Mouse (Mus musculus): ENCODE measurements around the gene Zc3h10. TPM values are rescaled to one million over a fixed set of nuclear protein-coding genes. Genes with fewer than 3 reads are reported as not detected.

Gene Zc3h10
- 10 to 100 TPM; 13.6 to 15.6 TPM for total RNA-seq (2021)
- long read RNA-seq, transcript Zc3h10-201 (3 exons, 3,721 nt), result major isoform, 13 of 24 reads
- long read RNA-seq, partial matches to known transcripts, result 0 of 24 reads
- long read RNA-seq, other reads (novel, unspliced or antisense), result 10 of 24 reads

DNA sequence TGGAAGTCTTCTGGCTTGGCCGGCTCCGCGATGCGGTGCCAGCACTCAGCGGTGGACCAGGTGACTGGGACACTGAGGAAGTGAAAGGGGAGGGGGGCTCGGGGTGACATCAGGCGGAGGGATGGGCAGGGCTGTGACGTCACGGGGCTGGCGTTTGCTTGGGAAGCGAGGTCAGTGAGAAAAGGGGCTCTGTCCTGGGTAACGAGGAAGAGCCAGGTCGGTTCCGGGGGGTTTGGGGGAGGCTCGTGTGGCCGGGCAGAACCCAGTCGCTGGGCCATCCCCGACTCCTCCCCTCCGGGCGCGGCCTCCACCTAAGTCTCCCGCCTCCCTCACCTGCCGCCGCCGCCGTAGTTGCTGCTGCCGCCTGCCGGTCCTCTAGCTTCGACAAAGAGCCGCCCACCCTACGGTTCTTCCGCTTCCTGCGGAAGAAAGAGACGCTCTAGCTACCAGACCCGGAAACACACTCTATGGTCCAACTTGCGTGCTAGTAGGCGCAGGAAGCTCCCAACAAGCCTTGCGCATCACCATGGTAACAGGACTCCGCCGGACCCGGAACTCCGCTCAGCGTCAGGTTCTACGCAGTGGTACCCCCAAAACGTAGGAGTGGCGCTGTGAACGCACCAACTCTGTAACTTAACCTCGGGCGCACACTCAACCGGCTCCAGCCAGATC lies at the start of gene Zc3h10:
Zc3h10 (minus strand) TSS at position 414 of the 672 bp plus-strand sequence.
- DNase-seq (ENCODE audit: low spot score in 2 of 2), result peak; percentile 96 to 98

GRCm38 (mm10) chr10:128592797-128593196 lies 45.2 kb upstream of the Zc3h10 start:
- no peak for DNase-seq (ENCODE audit: low spot score in 2 of 2)

GRCm38 (mm10) chr10:128591436-128591835 lies 43.9 kb upstream of the Zc3h10 start:
- no peak for DNase-seq (ENCODE audit: low spot score in 2 of 2)

DNA sequence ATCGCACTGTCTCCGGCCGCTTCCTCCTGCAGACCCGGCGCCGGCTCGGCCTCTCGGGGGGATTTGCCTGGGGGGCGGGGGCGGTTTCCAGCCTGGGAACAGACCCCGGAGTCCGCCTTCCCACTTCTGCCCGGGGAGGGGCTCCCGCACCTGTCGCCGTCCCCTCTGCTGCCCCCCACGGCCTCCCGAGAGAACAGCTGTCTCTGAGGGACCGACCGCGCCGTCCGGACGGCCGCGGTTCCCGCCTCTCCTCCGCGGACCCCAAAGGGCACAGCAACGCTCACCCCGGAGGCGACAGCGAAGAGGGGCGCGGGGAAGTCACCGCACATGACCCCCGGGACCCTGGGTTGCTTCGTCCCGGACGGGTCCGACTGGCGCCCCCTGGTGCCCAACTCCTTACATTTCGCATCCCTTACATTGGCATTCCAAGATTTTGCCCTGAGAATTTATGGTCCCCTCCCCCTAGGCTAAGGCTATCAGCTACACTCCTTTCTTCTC lies 42.7 kb upstream of the Zc3h10 start:
- DNase-seq (ENCODE audit: low spot score in 2 of 2), result peak in 1 of 2 experiments; percentile 35

- peak in 1 of 2 experiments; percentile 25 for DNase-seq (ENCODE audit: low spot score in 2 of 2)
Measured at GRCm38 (mm10) chr10:128589464-128590192, 42.1 kb upstream of the Zc3h10 start, which contains the start of gene Erbb3. Erbb3 (minus strand) TSS chr10:128589652.

DNA sequence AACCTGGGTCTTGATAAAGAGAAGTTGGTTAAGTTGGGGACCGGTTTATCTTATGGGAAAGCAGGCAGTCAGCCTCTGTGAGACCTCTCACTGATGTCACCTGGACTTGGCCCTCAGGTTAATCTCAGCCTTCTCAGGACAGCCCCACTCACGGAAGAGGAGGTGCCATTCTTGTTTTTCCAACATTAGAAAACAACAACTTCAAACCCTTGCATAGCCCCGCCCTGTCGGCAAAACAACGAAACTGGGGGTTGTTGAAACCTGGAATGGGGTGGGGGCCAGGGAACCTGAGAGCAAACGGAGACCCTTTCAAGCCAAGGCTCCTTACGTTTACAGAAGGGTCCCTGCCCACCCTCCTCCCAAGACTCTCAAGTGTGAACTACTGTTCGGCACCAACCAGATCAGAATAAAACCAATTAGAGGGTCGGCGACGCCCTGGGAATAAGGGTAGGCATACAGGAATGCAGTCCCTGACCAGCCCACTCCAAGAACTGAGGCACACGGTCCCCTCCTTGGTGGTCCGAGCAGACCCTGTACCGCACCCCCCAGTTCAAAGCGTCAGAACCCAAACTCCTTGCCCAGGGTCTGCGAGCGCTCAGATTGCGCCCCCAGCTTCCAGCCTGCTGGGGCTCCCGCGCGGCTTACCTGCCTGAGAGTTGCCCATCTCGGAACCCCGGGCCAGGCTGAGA lies 41.3 kb upstream of the Zc3h10 start:
- DNase-seq (ENCODE audit: low spot score in 2 of 2), result no peak

DNA sequence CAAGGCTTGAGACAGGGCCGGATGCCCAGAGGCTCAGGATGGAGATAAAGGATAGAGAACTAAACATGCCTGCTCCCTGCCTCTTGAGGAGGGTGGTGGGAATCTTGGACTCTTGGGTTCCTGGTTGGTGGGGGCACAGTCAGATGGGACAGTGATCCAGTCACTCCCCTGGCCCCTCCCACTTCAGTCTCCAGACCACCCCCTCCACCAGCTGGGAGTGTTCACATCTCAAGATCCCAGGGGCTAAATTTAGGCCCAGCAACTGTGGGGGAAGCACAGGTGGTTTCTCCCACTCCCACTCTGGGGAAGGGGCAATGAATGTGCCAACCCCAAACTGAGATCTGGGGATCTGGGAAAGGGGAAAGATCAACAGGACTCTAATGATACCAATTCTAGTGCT lies 40.6 kb upstream of the Zc3h10 start:
- DNase-seq (ENCODE audit: low spot score in 2 of 2), result no peak

GRCm38 (mm10) chr10:128587697-128588096 lies 40.1 kb upstream of the Zc3h10 start:
- no peak for DNase-seq (ENCODE audit: low spot score in 2 of 2)

GRCm38 (mm10) chr10:128587120-128587519 lies 39.5 kb upstream of the Zc3h10 start:
- DNase-seq (ENCODE audit: low spot score in 2 of 2), result no peak

GRCm38 (mm10) chr10:128586546-128586945 lies 39.0 kb upstream of the Zc3h10 start:
- peak in 1 of 2 experiments; percentile 26 for DNase-seq (ENCODE audit: low spot score in 2 of 2)

GRCm38 (mm10) chr10:128584386-128584785 lies 36.8 kb upstream of the Zc3h10 start:
- DNase-seq (ENCODE audit: low spot score in 2 of 2), result no peak

DNA sequence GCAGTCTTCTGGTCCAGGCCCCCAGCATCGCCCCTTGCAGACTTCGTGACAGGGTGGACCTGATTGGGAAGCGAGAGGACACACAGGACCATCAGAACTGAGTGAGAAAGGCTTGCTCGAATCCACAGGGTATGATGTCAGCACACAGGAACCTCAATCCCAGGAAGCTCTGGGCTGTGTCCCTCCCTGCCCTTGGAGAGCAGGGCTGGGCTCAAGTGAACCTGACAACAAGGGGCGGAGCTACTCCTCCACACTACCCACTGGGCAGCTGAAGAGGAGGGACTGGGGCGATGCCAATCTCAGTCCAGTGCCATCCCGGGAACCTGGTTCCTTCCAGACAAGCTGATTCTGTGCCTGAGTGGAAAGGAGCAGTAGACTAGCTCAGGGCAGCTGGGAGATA lies 36.1 kb upstream of the Zc3h10 start:
- DNase-seq (ENCODE audit: low spot score in 2 of 2), result peak in 1 of 2 experiments; percentile 36

GRCm38 (mm10) chr10:128579731-128580130 lies 32.2 kb upstream of the Zc3h10 start:
- DNase-seq (ENCODE audit: low spot score in 2 of 2), result no peak

GRCm38 (mm10) chr10:128579298-128579697 lies 31.7 kb upstream of the Zc3h10 start:
- DNase-seq (ENCODE audit: low spot score in 2 of 2), result no peak

DNA sequence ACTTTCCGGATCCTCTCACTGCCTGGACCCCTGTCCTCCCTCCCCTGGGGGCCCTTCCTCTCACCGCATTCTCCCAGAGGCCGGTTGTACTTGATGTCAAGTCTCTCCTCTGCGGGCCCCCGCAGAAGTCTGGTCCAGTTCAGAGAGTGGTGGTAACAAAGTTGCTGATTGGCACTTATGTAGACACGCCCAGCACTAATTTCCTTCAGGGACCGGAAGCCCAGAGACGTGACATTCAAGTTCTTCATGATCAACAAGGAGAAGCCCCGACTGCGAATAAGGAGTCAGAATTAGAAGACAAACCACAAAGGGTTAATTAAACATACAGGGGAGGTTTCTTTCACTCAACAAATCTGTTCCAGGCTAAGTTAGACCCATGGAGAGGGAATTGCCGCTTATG lies 30.8 kb upstream of the Zc3h10 start:
- no peak for DNase-seq (ENCODE audit: low spot score in 2 of 2)

DNA sequence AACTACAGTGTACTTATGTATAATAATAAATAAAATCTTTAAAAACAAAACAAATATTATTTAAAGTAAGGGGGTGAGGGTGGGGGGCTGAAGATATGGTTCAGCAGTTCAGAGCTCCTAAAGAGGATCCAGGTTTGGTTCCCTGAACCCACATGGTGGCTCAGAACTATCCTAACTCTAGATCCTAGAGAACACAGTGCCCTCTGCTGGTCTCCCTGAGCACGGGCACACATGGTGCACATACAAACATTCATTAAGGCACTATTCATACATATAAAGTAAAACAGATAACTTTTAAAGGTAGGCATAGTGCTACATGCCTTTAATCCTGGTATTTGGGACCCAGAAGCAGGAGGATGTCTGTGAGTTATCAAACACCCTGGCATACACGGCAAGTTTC lies 27.5 kb upstream of the Zc3h10 start:
- no peak for DNase-seq (ENCODE audit: low spot score in 2 of 2)

- DNase-seq (ENCODE audit: low spot score in 2 of 2), result peak; percentile 99 to 100
Measured at GRCm38 (mm10) chr10:128565788-128566531, 18.4 kb upstream of the Zc3h10 start, which contains the start of gene Pa2g4. Pa2g4 (minus strand) TSS chr10:128565987.

- no peak for DNase-seq (ENCODE audit: low spot score in 2 of 2)
Measured at GRCm38 (mm10) chr10:128565206-128565787, 17.7 kb upstream of the Zc3h10 start.

GRCm38 (mm10) chr10:128563544-128563943 lies 16.0 kb upstream of the Zc3h10 start:
- DNase-seq (ENCODE audit: low spot score in 2 of 2), result no peak

GRCm38 (mm10) chr10:128556963-128557362 lies 9.4 kb upstream of the Zc3h10 start:
- no peak for DNase-seq (ENCODE audit: low spot score in 2 of 2)

All from layer of hippocampus, adult 18-20 months (tissue).